Mouse (Mus musculus): ENCODE measurements around the gene Uqcr10. TPM values are rescaled to one million over a fixed set of nuclear protein-coding genes. Genes with fewer than 3 reads are reported as not detected.

Gene Uqcr10
- 244 TPM for polyA plus RNA-seq (2017; shearing (Covaris generic))

GRCm38 (mm10) chr11:4704072-4704964 lies at the start of gene Uqcr10, which contains the start of gene Zmat5:
Uqcr10 (minus strand) TSS chr11:4704342.
Zmat5 (plus strand) TSS chr11:4704678.

GRCm38 (mm10) chr11:4746733-4747132 lies 42.6 kb upstream of the Uqcr10 start, which contains the start of gene Cabp7:
Cabp7 (minus strand) TSS chr11:4746778.

Other genes with a start within 250 kb of the Uqcr10 start
- gene Mtmr3, start 109.5 kb downstream of the Uqcr10 start, polyA plus RNA-seq (2017; shearing (Covaris generic)), result 92.4 TPM
- not detected for gene Gm11032, start 84.3 kb downstream of the Uqcr10 start, polyA plus RNA-seq (2017; shearing (Covaris generic))
- 37.7 TPM for gene Ascc2, start 66.6 kb downstream of the Uqcr10 start, polyA plus RNA-seq (2017; shearing (Covaris generic))
- 42.0 TPM for gene Zmat5, start 336 bp upstream of the Uqcr10 start, polyA plus RNA-seq (2017; shearing (Covaris generic))
- gene Cabp7, start 42.4 kb upstream of the Uqcr10 start, polyA plus RNA-seq (2017; shearing (Covaris generic)), result not detected
- 45.0 TPM for gene Nf2, start 145.2 kb upstream of the Uqcr10 start, polyA plus RNA-seq (2017; shearing (Covaris generic))
- gene Nipsnap1, start 169.6 kb upstream of the Uqcr10 start, polyA plus RNA-seq (2017; shearing (Covaris generic)), result 23.3 TPM
- gene Thoc5, start 191.0 kb upstream of the Uqcr10 start, polyA plus RNA-seq (2017; shearing (Covaris generic)), result 28.7 TPM
- 4.7 TPM for gene Nefh, start 243.7 kb upstream of the Uqcr10 start, polyA plus RNA-seq (2017; shearing (Covaris generic))

All from effector memory CD4-positive, alpha-beta T cell, adult 5 months (primary cell).